Mouse (Mus musculus) liver, postnatal 0 days (tissue): ENCODE measurements around the gene Hspa4l.

ENCODE experiments used
- CTCF ChIP-seq: sonication (generic); IDR thresholded peaks from 2 replicates; pipeline ENCODE4 v1.5.1; 2016; ENCODE audit warnings: antibody characterized with exemption, low read depth
- EP300 ChIP-seq: IDR thresholded peaks from 2 replicates; pipeline ENCODE4 v1.6.1; 2016; ENCODE audit warnings: antibody characterized with exemption, low read depth, mild to moderate bottlenecking

- no peak for TF ChIP-seq CTCF
- TF ChIP-seq EP300: no peak
Measured at GRCm38 (mm10) chr3:40809894-40810293, 65.6 kb downstream of the Hspa4l start.
